Mouse (Mus musculus) midbrain, embryonic 13.5 days (tissue): Measurements from ENCODE around the gene Ankfn1. TPM values are rescaled to one million over a fixed set of nuclear protein-coding genes. Genes with fewer than 3 reads are reported as not detected.

Source experiments
- polyA plus RNA-seq: library from polyadenylated mRNA; unstranded; fragments of >200 nt; fragmentation: Nextera tagmentation; extraction: Ambion mirVana; gene quantifications from 2 replicates; pipeline ENCODE4 v1.2.1, GENCODE M21; 2015

Gene Ankfn1
- polyA plus RNA-seq, 1 experiment from 2014 or later = 3.6 TPM

Other genes with a start within 250 kb of the Ankfn1 start
- 2.5 and 2.6 TPM in 2 replicates for gene Pctp, start 225.2 kb upstream of the Ankfn1 start, polyA plus RNA-seq